Mouse (Mus musculus) c-Kit-positive CD71-positive TER-119-negative erythroid progenitor cells, embryonic 14.5 days (primary cell): ENCODE measurements around the gene Mthfr.
"Not testable (repeated sequence)": the region's sequence is repeated elsewhere in the genome, so short reads cannot be mapped to it uniquely, and the experiment has no call there.

ENCODE experiments used
- DNase-seq: peaks from one replicate; pipeline ENCODE4 v3.0.0-alpha.2; 2013; ENCODE audit warnings: low read depth

Mthfr gene

DNA sequence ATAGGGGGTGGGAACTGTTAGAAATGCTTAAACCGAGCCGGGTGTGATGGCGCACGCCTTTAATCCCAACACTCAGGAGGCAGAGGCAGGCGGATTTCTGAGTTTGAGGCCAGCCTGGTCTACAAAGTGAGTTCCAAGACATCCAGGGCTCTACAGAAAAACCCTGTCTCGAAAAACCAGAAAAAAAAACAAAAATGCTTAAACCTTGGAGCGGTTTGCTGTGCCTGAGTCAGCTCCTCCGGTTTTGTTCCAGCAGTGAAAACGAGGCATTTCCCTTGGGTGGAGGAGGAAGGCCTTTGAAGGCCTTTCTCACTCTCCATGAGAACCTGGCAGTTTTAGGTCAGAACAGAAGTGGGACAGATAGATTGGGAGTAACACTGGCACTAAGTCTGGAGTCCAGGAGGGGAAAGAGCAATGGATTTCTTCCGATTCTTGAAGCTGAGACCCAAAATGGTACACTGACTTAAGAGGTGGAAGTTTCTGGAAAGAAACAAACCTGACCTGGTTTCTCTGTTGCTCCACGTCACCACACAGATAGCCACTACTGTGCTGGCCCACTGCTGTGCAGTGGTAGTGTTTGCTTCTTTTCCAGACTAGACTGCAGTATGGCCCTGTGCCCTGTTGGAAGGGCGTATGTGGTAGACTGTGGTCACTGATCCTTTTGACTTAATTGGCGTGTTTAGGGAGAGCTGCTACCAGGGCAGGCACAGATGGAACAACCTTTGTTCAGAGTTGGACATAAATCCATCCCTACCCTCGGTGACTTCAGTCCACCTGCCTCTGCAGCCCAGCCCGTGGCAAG, 1.4 kb downstream of the Mthfr start:
- DNase-seq, result no peak

DNA sequence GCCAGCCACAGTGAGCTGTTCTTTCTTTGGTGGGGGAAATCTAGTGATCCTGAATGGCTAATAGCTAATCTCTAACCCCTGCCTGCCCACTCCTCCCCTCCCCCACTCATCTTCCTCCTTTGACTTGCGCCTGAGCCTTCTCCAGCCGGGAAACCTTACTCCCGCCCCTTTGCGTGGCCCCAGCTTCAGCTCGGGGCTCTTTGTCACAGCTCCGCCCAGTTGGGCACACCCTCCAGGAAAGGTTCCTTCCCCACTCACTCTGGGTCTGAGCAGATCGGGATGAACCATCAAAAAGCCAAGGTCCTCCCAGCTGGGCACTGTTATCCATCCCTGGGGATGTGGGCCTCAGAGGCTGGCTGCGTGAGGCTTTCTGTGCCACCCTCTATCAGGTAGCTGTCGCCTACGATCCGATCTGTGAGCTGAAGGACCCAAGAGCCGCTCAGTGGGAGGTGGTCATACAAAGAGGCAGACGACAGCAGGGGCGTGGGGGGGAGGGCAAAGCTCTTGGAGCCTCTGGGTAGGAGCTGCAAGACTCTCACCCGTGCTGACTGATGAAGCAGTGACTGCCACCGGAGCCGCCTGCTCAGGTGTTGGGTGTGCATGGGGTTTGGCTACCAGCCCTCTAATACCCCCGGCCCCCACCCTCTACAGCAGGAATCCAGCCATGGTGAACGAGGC, 2.2 kb downstream of the Mthfr start:
- peak; percentile 47 for DNase-seq

DNA sequence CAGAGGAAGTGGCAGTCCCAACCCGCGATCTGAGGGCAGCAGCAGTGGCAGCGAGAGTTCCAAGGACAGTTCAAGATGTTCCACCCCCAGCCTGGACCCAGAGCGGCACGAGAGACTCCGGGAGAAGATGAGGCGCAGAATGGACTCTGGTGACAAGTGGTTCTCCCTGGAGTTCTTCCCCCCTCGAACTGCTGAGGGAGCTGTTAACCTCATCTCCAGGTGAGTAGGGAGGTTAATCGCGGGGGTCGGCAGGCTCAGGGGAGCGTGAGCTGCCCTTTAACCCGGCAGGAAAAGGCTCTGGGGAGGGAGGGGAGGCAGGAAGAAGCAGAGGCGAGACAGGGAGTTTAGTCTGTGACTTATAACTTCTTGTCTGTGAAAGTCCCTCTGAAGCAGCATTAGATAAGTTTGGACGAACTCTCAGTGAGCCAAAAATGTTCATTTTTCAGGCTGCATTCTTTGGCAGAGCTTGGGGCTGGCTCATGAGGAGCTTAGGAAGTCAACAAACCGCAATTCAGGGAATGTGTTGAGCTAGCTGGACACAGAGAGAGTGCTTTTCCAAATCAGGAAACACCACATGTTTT, 2.8 kb downstream of the Mthfr start:
- no peak for DNase-seq

DNA sequence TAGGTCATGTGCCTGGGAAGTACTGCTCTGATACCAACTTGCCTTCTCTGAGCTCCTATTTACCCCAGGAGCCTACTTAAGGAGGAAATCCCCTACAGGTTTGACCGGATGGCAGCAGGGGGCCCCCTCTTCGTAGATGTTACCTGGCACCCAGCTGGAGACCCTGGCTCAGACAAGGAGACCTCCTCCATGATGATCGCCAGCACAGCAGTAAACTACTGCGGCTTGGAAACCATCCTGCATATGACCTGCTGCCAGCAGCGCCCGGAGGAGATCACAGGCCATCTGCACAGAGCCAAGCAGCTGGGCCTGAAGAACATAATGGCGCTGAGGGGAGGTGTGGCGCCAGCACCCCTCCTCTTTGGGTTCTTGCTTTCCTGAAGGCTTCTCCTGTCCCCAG, 4.5 kb downstream of the Mthfr start:
- not testable (repeated sequence) for DNase-seq

DNA sequence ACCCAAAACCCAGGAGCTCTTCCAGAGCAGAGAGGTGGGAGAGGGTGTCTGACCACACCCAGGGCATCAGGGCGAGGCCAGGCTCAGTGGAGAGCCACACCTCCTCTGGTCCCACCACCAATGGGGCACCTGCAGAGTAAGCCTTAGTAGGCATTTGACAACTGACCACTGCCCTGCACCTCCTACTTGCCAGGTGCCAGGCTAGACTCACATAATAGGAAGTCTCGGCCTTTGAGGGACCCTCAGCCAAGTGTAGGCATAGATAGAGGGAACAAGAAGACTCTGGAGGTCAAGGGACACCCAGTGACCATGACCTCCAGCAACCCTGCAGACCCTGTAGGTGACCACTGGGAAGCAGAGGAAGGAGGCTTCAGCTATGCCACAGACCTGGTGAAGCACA, 5.2 kb downstream of the Mthfr start:
- no peak for DNase-seq

DNA sequence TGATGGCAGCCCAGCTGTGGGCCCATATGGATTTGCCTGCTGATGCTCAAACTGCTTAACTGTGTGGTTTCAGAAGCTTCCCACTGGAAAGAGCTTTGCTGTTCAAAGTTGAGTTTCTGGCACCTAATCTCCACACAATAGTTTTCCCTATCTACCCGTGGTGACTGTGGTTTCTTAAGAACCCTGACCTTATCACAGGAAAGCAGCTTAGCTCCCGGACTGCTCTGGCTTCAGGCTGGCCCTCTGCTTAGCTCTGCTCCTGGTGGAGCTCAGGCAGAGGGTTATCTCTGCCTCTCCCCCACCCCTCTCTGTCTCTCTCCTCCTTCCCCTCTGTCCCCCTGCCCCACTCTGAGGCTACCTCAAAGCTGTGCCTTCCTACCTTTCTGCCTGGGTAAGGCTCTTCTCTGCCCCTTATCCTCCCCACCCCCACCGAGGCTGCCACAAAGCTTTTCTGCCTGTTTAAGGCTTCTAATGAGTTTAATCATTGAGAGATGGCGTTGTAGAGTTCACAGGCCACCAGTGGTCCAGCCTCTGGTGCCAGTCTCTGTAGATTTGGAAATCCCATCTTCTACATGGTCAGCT, 7.7 kb downstream of the Mthfr start:
- DNase-seq, result peak; percentile 73

DNA sequence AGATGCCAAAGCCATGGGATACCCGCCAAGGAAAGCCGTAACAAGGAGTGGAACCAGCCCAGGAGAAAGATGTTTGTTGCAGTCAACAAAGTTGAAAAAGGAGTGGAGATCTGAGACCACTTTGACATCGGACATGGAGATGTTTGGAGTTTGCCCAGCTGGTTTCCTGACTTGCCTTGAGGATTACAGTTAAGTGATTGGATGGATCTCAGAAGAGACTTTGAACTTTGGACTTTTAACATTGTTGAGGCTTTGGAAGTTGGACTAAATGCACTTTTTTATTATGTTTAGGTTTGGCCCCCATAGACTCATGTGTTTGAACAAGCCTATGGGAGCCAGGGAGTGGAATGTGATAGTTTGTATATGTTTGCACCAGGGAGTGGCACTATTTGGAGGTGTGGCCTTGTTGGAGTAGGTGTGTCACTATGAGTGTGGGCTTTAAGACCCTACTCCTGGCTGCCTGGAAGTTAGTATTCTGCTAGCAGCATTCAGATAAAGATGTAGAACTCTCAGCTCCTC, 11.6 kb downstream of the Mthfr start:
- not testable (repeated sequence) for DNase-seq

DNA sequence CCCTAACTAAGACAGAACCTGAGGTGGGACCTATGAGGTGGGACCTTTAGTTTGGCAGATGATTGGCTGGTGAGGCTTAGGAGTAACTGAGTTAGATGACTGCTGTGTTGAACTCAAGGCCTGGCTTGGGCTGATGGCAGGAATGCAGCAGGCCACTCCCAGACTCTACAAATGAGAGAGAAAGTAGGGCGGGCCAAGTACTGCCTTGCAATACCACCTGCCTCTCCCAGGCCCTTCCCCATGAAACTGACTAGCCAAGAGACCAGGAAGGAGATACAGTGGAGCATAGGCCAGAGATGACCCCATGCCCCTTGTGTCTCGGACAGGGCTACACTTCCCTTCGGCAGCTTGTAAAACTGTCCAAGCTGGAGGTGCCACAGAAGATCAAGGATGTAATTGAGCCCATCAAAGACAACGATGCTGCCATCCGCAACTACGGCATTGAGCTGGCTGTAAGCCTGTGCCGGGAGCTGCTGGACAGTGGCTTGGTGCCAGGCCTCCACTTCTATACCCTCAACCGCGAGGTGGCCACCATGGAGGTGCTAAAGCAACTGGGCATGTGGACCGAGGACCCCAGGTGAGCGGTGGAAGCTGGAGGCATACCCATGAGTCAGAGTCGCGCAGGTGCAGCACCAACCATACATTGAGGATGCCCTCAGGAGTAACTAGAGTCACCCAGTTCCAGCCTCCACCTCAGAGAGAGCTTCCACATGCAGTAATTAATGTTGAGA, 12.3 kb downstream of the Mthfr start:
- DNase-seq, result no peak

DNA sequence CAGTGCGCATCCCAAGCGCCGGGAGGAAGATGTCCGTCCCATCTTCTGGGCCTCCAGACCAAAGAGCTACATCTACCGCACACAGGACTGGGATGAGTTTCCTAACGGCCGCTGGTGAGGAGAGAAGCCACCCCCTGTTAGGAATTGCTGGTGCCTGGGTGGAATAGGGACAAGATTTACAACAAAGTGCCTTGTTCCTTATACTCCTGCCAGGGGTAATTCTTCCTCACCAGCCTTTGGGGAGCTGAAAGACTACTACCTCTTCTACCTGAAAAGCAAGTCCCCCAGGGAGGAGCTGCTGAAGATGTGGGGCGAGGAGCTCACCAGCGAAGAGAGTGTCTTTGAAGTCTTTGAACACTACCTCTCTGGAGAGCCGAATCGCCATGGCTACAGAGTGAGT, 13.0 kb downstream of the Mthfr start:
- DNase-seq, result no peak

DNA sequence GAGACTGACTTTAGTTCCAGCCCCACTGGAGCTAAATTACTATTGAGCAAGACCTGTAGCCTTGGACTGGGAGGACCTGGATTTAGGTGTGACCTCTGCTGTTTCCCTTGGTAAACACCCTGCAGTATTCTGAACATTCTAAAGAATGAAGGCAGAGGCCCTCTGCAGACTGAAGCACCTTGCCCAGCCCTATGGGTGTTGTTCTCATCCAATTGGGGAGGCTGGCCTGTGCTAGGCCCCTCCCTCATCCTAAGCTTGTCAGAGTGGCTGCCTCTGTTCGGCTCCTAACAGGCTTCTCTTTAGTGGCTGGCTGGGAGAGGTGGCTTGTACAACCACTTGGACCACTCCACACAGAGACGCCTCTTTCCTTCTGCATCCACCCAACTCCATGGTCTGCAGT, 14.1 kb downstream of the Mthfr start:
- DNase-seq, result no peak

DNA sequence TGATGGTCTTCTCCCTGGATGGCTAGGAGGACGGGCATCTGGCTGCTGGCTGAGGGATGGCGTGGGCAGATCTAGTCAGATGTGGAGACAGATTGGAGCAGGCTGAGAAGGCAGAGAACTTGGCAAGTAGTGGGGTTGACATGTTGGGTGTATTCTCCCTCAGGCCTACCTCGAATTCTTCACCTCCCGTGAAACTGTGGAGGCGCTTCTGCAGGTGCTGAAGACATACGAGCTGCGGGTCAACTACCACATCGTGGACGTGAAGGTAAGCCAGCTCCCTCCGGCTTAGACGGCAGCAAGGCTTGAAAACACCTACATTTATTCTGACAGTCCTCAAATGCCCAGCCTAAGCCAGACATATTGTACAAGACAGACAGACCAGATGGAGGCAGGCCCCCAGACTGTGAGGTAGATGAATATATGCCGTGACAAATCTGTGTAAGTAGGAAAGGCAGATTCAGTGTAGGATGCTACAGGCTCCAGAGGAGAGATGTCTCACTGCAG, 14.6 kb downstream of the Mthfr start:
- no peak for DNase-seq

DNA sequence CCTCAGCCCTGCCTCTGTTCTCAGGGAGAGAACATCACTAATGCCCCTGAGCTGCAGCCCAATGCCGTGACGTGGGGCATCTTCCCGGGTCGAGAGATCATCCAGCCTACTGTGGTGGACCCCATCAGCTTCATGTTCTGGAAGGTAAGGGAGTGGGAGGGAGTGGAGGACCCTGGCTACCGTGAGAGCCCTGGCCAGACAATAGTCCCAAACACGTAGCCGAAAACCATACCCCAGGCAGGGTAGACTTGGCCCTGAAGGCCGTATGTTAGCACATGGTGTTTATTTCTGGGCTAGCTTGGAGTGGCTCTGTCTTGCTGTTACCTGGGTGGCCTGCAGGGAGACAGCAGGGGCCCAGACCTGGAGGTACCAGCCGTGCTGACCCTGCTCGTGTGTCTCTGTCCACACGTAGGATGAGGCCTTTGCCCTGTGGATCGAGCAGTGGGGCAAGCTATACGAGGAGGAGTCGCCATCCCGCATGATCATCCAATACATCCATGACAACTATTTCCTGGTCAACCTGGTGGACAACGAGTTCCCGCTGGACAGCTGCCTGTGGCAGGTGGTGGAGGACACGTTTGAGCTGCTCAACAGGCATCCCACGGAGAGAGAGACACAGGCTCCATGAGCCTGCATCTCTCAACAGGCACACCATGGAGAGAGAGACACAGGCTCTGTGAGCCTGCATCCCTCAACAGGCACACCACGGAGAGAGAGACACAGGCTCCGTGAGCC, 16.3 kb downstream of the Mthfr start:
- DNase-seq, result no peak

DNA sequence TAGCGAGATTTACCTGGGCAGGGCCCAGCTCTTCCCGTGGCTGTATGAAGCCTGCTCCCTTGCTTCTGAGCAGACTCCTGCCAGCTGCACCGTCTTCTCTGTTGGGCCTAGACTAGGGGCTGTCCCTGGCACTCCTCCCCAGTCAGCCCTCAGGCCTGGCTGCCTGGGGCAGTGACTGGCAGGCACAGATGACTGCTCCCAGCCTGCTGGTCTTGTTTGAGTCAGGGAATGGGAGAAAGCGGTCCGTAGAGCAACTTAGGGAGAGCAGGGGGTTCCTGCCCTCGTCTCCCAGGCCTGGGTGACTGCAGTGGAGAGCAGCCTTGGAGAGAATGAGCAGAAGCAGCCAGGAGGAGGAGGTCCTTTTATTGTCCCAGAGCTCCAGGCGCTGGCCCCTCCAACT, 17.4 kb downstream of the Mthfr start:
- no peak for DNase-seq

DNA sequence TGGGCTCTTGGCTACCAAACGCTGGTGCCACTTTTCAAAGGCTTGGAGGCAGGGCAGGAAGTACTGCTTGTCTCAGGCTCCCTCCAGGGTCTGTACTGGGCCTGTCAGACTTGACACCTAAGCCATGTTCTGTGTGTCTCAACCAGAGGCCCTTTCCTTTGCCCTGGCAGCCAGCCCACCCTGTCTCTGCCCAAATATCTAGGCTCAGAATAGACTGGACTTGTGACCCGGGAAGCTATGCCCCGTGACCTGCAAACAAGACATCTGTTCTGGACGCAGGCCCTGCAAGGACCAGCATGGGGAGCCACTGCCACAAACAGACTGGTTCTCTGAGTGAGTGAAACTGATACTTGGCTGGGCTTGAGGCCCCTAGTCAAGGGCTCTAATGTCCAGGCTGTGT, 17.9 kb downstream of the Mthfr start:
- DNase-seq, result no peak

DNA sequence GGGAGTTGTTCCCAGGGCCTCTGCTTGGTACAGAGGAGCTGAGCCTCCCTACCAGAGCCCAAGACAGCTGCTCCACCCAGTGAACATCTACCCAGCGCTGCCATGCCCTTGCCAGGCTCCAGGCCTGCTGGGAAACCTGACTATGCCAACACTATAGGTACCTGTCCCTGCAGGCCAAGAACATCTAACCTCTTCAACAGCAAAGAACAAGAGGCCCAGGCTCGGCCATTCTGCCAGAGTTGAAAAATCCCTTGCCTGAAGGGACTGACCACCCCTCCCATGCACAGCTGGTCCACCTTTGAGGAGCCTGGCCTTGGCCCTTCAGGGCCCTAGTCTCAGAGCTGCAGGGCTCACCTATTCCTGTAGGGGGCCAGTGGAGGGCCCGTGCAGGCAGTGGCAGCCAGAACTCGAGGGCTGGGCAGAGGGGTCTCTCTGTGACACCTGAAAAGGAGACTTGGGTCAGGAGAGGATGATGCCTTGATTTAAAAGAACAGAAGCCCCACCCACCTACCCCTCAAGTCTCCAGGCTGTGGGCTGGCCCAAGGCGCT, 18.9 kb downstream of the Mthfr start:
- DNase-seq, result no peak

DNA sequence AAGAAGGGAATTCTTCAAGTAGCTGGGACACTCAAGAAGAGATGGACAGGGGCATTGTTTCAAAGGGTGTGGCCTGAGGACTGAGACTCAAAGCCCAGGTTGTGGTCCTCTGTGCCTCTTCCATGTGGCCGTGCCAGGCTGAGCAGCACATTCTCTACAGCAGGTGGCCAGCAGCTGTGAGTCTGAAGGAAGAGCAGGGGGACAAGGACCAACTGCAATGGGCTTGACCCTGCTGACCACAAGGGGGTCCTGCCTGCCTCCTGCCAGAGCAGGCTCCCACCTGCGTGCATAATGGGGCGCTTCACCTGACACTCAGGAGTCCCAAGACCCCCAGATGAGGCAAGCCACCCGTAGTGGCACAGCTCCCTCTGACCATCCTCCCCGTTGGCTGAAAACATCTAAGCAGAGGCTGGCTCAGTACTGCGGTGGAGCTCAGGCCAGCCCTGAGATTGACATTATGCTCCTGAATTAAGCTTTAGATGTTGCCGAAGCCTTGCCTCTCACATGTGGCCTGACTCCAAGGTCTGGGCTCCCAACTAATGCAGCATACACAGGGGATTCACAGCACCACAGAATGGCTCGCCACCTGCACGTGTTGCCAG, 19.4 kb downstream of the Mthfr start:
- DNase-seq, result no peak

DNA sequence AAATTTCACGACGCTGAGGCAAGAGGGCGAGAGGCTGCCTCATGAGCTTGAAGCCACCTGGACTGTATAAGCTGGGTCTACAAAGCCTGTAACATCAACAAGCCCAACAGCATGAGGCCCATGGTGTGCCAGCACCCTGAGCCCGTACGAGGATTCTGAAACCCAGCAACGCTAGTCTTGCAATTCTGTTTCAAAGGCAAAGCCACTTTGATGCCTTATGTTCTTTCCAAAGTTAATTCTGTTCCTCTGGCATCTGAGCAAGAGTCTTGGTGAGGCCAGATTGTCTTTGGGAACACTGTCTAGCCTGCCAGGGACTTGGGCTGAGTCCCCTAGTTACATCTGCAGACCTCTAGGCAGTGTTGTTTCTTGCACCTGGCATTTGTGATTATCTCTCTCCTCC, 20.1 kb downstream of the Mthfr start:
- DNase-seq, result no peak

DNA sequence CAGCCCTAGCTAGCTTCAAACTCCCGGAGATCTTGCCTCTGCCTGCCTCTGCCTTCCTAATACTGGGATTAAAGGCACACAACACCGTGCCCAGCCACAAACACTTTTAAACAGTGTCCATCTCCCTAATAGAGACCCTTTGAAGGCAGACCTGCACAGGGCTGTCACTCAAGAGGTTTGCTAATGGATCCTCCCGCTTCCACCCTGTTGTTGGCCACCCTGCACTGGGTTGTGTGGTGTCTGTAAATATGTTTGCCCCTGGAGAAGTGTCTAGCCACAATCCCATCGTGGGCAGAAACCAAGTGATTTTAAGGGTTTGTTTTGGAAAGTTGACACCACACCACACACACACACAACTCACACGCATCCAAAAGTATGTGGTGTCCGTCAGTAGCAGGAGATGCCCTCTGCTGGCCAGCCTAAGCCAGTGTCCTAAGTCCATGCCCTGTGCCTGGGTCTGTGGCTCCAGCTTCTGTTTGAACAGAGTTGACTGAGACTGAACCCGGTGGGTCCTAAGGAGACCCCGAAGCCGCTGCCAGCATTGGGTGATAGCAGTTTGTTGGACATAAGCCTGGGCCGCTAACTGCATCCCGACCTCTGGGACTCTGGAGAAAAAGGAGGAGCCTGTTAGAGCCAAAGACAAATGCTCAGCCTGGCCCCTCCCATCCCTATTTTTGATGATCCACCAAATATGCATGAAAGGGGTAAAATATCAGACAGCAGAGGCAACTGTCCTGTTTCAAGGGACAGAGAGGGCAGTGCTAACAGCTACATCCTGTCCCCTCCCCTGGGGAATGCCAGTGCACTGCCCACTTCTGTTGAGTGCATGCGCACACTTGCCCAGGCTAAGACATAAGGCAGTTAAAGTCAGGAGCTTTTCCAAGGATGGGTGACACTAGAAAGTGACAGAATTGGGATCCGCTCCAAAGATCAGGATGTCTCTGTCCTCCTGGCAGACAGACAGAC, 21.5 kb downstream of the Mthfr start:
- no peak for DNase-seq

DNA sequence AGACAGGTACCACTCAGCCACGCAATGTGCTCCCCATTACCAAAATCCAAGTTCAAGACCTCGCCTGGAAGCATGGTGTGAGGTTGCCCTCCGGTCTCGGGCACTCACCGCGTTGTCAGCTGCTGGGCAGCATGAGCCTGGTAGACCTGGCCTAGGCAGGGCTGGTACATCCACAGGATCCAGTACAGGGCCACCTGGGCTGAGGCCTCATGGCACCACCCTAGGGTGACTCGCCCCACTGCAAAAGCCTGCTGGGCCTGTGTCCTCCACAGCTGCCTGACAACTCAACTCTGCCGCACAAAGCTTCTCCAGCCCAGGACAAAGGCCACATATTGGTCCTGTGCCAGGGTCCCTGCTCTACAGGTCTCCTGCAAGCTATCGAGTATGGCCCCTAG, 22.2 kb downstream of the Mthfr start:
- DNase-seq, result no peak
